Mouse (Mus musculus): Measurements from ENCODE around the gene Ell.

The Ell gene

GRCm38 (mm10) chr8:70618888-70619334 is 79.7 kb downstream of the Ell start:
- DNase-seq, result peak; percentile 56

GRCm38 (mm10) chr8:70622220-70622619 is 83.0 kb downstream of the Ell start:
- no peak for DNase-seq

GRCm38 (mm10) chr8:70625104-70625503 is 85.8 kb downstream of the Ell start:
- DNase-seq, result peak; percentile 79

- DNase-seq, result no peak
Observed at GRCm38 (mm10) chr8:70627041-70627440, 87.8 kb downstream of the Ell start.

GRCm38 (mm10) chr8:70628986-70629490 is 89.8 kb downstream of the Ell start:
- no peak for DNase-seq

GRCm38 (mm10) chr8:70629574-70630531 is 90.6 kb downstream of the Ell start:
- peak; percentile 84 for DNase-seq

- peak; percentile 54 for DNase-seq
Observed at GRCm38 (mm10) chr8:70630532-70631381, 91.5 kb downstream of the Ell start.

- peak; percentile 46 for DNase-seq
Observed at GRCm38 (mm10) chr8:70631436-70631835, 92.2 kb downstream of the Ell start.

GRCm38 (mm10) chr8:70632346-70632892 is 93.2 kb downstream of the Ell start, which contains the start of gene Gdf15:
Gene Gdf15, minus strand, starts transcription at chr8:70632456.
- DNase-seq, result no peak

GRCm38 (mm10) chr8:70634066-70634465 is 94.8 kb downstream of the Ell start:
- DNase-seq, result peak; percentile 79

GRCm38 (mm10) chr8:70635527-70635926 is 96.3 kb downstream of the Ell start:
- no peak for DNase-seq

GRCm38 (mm10) chr8:70636838-70637237 is 97.6 kb downstream of the Ell start:
- no peak for DNase-seq

GRCm38 (mm10) chr8:70638752-70639151 is 99.5 kb downstream of the Ell start:
- DNase-seq, result no peak
